Mouse (Mus musculus) CD4-positive, CD25-positive, alpha-beta regulatory T cell, adult 9 weeks (primary cell): ENCODE measurements around the gene Fbxw27. TPM values are rescaled to one million over a fixed set of nuclear protein-coding genes. Genes with fewer than 3 reads are reported as not detected.

Source experiments
- polyA plus RNA-seq: library from polyadenylated mRNA; unstranded; fragments of 100-300 nt; shearing (Covaris generic); gene quantifications from one replicate; pipeline ENCODE4 v1.2.1, GENCODE M21; 2017

The Fbxw27 gene
- not detected for polyA plus RNA-seq

GRCm38 (mm10) chr9:109790570-109790969, at the start of gene Fbxw27:
Fbxw27 (minus strand) TSS chr9:109790670.

GRCm38 (mm10) chr9:109832391-109833087, 42.1 kb upstream of the Fbxw27 start, which contains the start of gene Nme6:
Nme6 (plus strand) TSS chr9:109832749.

GRCm38 (mm10) chr9:109811980-109812379, 21.5 kb upstream of the Fbxw27 start, which contains the start of gene Spink8:
Spink8 (plus strand) TSS chr9:109812280.

GRCm38 (mm10) chr9:109745989-109746388, 44.5 kb downstream of the Fbxw27 start, which contains the start of gene Fbxw26:
Fbxw26 (minus strand) TSS chr9:109746089.

Other genes with a start within 250 kb of the Fbxw27 start
- gene Fbxw15, start 222.4 kb downstream of the Fbxw27 start, polyA plus RNA-seq = not detected
- not detected for gene Fbxw24, start 164.6 kb downstream of the Fbxw27 start, polyA plus RNA-seq
- gene Fbxw25, start 126.0 kb downstream of the Fbxw27 start, polyA plus RNA-seq = not detected
- gene Fbxw18, start 88.0 kb downstream of the Fbxw27 start, polyA plus RNA-seq = not detected
- not detected for gene Fbxw26, start 44.6 kb downstream of the Fbxw27 start, polyA plus RNA-seq
- not detected for gene Spink8, start 21.6 kb upstream of the Fbxw27 start, polyA plus RNA-seq
- gene Nme6, start 42.1 kb upstream of the Fbxw27 start, polyA plus RNA-seq = 17.7 TPM
- not detected for gene Camp, start 58.9 kb upstream of the Fbxw27 start, polyA plus RNA-seq
- 8.1 TPM for gene Cdc25a, start 84.9 kb upstream of the Fbxw27 start, polyA plus RNA-seq
- 69.4 TPM for gene Map4, start 140.8 kb upstream of the Fbxw27 start, polyA plus RNA-seq